Mouse (Mus musculus) testis, postnatal 10 days (tissue): ENCODE data around the gene Psd.

Experiments
- DNase-seq: peaks from one replicate; pipeline ENCODE4 v3.0.0; 2021; ENCODE audit warnings: low spot score

The Psd gene

GRCm38 (mm10) chr19:46326756-46327305 lies at the start of gene Psd:
Gene Psd, minus strand, starts transcription at chr19:46327156.
- peak; percentile 76 for DNase-seq

- no peak for DNase-seq
Measured at GRCm38 (mm10) chr19:46375891-46376290, 48.9 kb upstream of the Psd start.

- no peak for DNase-seq
Measured at GRCm38 (mm10) chr19:46375489-46375888, 48.5 kb upstream of the Psd start.

GRCm38 (mm10) chr19:46374477-46375088 lies 47.6 kb upstream of the Psd start:
- no peak for DNase-seq

- peak; percentile 75 for DNase-seq
Measured at GRCm38 (mm10) chr19:46369204-46369603, 42.2 kb upstream of the Psd start.

- no peak for DNase-seq
Measured at GRCm38 (mm10) chr19:46367798-46368590, 41.0 kb upstream of the Psd start.

GRCm38 (mm10) chr19:46363294-46364009 lies 36.5 kb upstream of the Psd start:
- DNase-seq = no peak

GRCm38 (mm10) chr19:46362104-46362503 lies 35.1 kb upstream of the Psd start:
- DNase-seq = no peak

GRCm38 (mm10) chr19:46358381-46358780 lies 31.4 kb upstream of the Psd start:
- DNase-seq = no peak

- no peak for DNase-seq
Measured at GRCm38 (mm10) chr19:46357344-46358280, 30.7 kb upstream of the Psd start.

GRCm38 (mm10) chr19:46356701-46357138 lies 29.8 kb upstream of the Psd start:
- peak; percentile 87 for DNase-seq

GRCm38 (mm10) chr19:46350168-46350932 lies 23.4 kb upstream of the Psd start, which contains the start of gene 2310034G01Rik:
Gene 2310034G01Rik, minus strand, starts transcription at chr19:46350302.
- DNase-seq = no peak

GRCm38 (mm10) chr19:46349550-46349949 lies 22.6 kb upstream of the Psd start:
- no peak for DNase-seq

- peak; percentile 84 for DNase-seq
Measured at GRCm38 (mm10) chr19:46348761-46349458, 22.0 kb upstream of the Psd start.

- DNase-seq = no peak
Measured at GRCm38 (mm10) chr19:46347936-46348668, 21.1 kb upstream of the Psd start.

- DNase-seq = no peak
Measured at GRCm38 (mm10) chr19:46347146-46347545, 20.2 kb upstream of the Psd start.

GRCm38 (mm10) chr19:46344710-46345419 lies 17.9 kb upstream of the Psd start:
- DNase-seq = no peak

- peak; percentile 73 for DNase-seq
Measured at GRCm38 (mm10) chr19:46339287-46339971, 12.5 kb upstream of the Psd start.
